Mouse (Mus musculus) CH12.LX (cell line): ENCODE measurements around the gene Slc22a14.

ENCODE experiments used
- CTCF ChIP-seq, 2 experiments: IDR thresholded peaks in 1 of 2; conservative IDR thresholded peaks in 1 of 2; 2 replicates each; pipeline ENCODE4 v1.5.1; 2011 to 2012; ENCODE audit warnings: low read depth in 2 of 2, low read length in 2 of 2, improper control_type of control experiment in 1 of 2, inconsistent platforms in 1 of 2, mild to moderate bottlenecking in 1 of 2, moderate library complexity in 1 of 2
- EP300 ChIP-seq: IDR thresholded peaks from 2 replicates; pipeline ENCODE4 v1.6.1; 2011; ENCODE audit warnings: low read length, improper control_type of control experiment
- JUND ChIP-seq: conservative IDR thresholded peaks from 2 replicates; pipeline ENCODE4 v1.6.1; 2011; ENCODE audit warnings: low read depth, low read length, improper control_type of control experiment
- MAZ ChIP-seq: IDR thresholded peaks from 2 replicates; pipeline ENCODE4 v1.6.1; 2012; ENCODE audit warnings: low read depth, mild to moderate bottlenecking, inconsistent platforms, low read length, improper control_type of control experiment, moderate library complexity
- POLR2A ChIP-seq: IDR thresholded peaks from 2 replicates; pipeline ENCODE4 v1.6.1; 2011; ENCODE audit warnings: low read depth, mild to moderate bottlenecking, improper control_type of control experiment, low read length
- USF1 ChIP-seq: IDR thresholded peaks from 2 replicates; pipeline ENCODE4 v1.6.1; 2014; ENCODE audit warnings: low read depth, mild to moderate bottlenecking, inconsistent platforms, low read length, improper control_type of control experiment
- USF2 ChIP-seq: conservative IDR thresholded peaks from 2 replicates; pipeline ENCODE4 v1.6.1; 2011; ENCODE audit warnings: low read depth, low read length, improper control_type of control experiment
- ZMIZ1 ChIP-seq: IDR thresholded peaks from 2 replicates; pipeline ENCODE4 v1.6.1; 2012; ENCODE audit warnings: low read depth, mild to moderate bottlenecking, inconsistent platforms, low read length, improper control_type of control experiment
- ZNF384 ChIP-seq: IDR thresholded peaks from 2 replicates; pipeline ENCODE4 v1.6.1; 2012; ENCODE audit warnings: low read depth, low read length, improper control_type of control experiment, inconsistent platforms

DNA sequence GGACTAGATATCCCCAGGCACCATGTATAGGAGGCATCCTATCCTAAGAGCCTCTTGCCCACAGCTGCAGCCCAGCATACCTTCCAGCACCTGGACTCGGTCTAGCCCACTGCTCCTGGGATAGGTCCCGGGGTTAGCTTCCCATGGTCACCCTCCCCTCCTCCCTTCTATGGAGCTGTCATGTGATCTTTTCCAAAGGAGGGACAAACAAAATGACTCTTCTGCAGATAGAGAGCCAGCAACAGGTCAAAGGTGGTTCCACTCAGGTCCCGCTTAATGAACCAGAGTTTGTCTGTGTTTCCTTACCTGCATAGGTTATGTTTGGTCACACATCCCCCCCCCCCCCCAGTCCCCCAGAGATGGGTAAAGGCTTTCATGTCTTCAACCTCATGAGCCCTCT is 14.8 kb downstream of the Slc22a14 start:
- TF ChIP-seq ZNF384, result no peak
- TF ChIP-seq USF1, result no peak
- no peak for TF ChIP-seq JUND
- no peak for TF ChIP-seq CTCF (conservative IDR thresholded peaks at IDR 0.05 in 1 of 2, IDR thresholded peaks at IDR 0.05 in 1 of 2; ENCODE audit: low read depth in 2 of 2, low read length in 2 of 2)
- no peak for TF ChIP-seq MAZ
- no peak for TF ChIP-seq POLR2A
- no peak for TF ChIP-seq ZMIZ1
- TF ChIP-seq USF2, result no peak
- TF ChIP-seq EP300, result no peak
